Mouse (Mus musculus) layer of hippocampus, postnatal 36 days (tissue): ENCODE data around the gene Txndc16. TPM values are rescaled to one million over a fixed set of nuclear protein-coding genes. Genes with fewer than 3 reads are reported as not detected.

Experiments used
- DNase-seq, 2 experiments: peaks; one replicate each; pipeline ENCODE4 v3.0.0; 2022
- total RNA-seq, 2 experiments: library from RNA; stranded (reverse); gene quantifications; 2 replicates each; pipeline ENCODE4 v1.2.3; 2021

Txndc16 gene
- total RNA-seq, result 10 to 100 TPM; 56.6 to 59.7 TPM

DNA sequence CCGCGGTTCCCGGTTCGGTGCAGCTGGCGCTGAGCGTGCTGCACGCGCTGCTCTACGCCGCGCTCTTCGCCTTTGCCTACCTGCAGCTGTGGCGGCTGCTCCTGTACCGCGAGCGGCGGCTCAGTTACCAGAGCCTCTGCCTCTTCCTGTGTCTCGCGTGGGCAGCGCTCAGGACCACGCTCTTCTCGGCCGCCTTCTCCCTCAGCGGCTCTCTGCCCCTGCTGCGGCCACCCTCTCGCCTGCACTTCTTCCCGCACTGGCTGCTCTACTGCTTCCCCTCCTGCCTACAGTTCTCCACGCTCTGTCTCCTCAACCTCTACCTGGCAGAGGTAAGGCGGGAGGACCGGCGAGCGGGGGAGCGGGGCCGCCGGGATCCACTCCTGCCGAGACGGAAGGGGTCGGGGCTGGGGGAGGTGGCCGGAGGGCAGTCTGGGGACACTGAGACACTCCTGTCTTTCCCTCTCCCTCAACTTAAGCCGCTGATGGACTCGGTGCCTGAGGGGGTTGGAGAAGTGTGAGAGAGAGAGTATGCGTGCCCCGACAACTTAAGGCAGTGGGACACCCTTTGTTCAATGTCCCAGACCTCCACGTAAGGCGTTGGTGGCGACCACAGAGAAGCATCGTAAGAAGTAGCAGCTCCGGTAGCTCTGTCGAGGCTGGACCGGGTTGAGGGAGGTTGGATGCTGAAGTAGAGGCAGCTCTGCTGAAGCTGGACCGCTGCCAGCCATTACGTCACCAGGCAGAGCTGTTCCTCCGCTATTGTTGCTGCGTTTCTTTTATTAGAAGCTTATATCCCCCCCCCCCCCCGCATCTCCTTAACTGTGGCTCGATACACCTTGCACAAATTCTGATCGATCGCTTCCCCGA, at the start of gene Txndc16:
TSS of gene Txndc16 (minus strand) at position 239 of the 867 bp plus-strand sequence.
- peak; percentile 75 to 82 for DNase-seq

DNA sequence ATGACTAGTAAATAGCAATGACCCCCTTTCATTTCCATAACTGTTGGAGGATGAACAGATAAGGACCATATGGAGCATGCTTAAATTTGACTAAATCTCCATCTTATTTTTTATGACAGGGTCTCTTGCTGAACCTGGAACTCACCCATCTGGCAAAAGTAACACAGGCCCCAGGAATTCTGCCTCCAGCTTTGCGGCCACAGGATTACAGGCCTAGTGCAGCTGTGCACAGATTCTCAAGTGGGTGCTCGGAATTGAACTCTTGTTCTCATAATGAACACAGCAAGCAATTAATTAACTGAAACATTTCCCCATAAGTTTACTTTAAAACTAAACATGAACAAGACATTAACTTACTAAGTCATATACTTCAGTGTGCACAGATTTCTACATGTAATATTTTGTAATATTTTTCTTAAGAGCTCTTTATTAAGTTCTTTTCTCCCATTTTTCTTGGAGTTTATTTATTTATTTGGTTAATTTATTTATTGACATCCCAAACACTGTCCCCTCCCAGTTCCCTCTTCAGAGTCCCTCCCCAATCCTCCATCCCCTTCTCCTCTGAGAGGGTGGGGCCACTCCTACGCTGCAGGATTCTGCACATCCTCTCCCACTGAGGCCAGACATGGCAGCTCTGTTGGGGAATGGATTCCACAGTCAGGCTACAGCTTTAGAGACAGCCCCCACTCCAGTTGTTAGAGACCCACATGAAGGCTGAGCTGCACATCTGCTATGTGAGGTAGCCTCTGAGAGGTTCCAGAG, 43.9 kb upstream of the Txndc16 start:
- no peak for DNase-seq

DNA sequence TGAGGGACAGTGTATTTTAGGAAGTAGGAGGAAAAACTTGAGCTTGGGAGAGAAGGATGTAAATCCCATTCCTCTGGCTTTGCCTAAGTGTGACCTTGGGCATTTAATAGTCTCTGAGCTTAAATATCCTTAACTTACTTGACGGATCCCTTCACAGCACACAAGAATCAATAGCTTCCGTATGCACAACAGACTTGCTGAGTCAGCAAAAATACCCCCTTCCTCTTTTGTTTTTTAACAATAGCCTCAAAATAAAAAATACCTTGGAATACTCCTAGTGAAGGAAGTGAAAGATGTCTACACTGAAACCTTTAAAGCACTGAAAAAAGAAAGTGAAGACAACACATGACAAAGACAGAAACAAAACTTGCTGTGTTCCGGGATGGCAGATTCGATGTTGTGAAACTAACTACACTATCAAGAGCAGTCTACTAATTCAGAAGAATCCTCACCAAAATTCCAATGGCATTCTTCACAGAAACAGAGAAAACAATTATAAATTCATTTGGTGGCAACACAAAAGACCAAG, 31.5 kb upstream of the Txndc16 start:
- DNase-seq, result no peak

DNA sequence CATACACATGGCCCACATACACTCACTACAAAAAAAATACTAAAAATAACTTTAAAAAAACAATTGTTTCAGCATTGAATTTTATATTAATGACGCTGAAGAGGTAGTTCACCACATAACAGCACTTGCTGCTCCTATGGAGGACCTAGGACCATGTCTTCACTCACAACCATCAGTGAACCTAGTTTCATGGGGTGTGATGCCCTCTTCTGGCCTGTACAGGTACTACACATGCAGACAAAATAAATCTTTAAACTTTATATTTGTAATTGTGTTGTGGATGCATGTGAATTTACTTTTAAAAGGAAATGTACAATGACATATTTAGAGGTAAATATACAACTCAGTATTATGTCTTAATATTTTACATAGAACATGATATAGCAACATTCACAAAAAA, 21.5 kb upstream of the Txndc16 start:
- DNase-seq, result no peak

DNA sequence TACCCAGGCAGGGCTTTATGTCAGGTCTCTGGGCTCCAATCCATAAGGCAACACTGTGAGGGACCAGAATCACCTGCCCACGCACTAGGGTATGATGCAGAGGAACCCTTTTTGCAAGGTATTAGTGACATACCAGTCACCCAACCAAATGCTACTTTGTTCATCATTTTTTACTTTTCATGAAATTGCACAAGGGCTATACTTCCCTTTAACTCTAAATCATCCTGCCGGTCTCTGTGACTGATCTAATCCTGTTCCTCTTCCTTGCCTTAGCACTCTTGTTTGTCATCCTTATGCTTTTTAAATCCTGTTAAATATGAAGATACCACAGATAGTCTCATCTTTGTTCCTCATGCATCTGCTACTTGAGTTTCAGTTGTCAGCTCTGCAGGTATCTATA, 18.9 kb upstream of the Txndc16 start:
- DNase-seq, result no peak

DNA sequence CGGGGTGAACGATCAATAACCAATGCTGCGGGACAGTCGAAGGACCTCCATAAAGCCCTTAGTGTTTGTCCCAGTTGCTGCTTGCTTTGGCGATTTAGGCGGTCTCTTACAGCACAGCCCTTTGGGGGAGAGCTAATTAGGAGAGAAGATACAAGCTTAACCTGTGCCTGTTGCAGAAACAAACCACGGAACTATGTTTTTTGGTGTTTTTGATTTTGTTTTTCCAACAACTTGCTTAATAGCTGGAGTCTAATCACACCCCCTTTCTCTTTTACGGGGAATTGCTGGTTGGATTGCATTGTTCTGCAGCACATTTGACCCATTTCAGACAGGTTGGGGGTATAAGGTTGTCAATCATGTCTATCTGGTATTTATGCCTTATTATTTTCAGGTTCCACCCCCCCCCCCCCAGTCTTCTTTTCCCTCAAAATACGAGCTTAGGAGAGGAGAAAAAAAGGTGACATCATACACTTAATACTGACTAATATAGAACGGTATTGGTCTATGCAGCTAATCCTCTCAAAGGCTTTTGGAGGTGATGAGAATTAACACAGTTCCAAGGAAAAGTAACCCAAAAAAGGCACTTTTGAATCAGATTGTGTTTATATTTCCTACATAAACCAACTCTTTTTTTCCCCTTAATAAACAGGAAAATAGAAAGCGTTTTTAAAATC, 966 bp upstream of the Txndc16 start:
- no peak for DNase-seq

DNA sequence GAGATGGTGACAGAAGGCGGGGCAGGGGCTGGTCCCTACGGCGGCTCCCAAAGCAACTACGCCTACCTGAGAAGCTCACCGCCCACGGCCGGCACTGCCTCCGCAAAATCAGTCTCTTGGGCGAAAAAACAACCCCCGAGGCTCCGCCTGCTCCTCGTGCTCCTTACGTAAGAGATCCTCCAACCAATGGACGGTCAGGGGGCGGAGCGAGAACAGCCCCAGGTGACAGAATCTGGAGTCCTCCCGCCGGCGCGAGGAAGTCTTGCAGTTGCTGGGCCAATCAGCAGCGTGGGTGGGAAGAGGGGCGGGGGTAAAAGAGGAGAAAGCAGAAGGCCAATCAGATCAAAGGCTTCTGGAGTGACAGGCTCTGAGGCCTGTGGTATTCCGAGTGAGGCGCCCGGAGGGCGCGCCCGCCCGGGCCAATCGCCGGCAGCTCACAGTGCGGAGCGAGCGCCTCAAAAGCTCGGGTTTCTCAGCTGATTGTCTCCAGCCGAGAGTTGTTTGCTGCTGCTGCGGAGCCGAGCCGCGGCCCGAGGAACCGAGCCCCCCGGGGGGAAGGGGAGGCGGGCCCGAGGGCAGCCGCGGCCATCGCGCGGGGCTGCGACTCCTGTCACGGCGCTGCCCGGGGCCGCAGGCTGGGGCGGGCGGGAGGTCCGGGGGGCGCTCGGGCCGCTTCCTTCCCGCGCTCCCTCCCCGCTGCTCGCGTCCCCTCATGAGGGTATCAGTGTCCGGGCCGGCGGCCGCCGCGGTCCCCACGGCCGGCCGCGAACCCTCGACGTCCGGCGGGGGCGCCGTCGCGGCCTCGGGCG, 643 bp downstream of the Txndc16 start, which contains the start of gene Gpr137c:
TSS of gene Gpr137c (plus strand) at position 437 of the 809 bp plus-strand sequence.
- DNase-seq, result peak; percentile 97 to 99

DNA sequence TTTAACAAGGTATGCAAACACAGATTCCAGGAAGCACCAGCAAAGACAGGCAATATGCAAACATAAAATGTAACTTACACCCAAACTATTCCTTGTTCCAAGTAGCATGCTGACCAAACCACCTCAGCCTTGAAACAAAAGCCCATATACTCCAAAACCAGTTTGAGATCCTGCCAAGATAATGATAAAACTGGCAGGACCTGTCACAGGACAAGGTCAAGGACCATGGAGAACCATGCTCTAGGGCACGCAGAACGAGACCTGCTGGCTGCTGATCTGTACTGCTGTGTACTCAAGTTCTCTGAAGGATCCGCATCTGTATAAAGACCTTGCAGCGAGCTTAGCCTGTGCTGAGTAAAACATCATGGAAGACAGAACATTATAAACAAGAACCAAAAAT, 2.4 kb downstream of the Txndc16 start:
- no peak for DNase-seq

DNA sequence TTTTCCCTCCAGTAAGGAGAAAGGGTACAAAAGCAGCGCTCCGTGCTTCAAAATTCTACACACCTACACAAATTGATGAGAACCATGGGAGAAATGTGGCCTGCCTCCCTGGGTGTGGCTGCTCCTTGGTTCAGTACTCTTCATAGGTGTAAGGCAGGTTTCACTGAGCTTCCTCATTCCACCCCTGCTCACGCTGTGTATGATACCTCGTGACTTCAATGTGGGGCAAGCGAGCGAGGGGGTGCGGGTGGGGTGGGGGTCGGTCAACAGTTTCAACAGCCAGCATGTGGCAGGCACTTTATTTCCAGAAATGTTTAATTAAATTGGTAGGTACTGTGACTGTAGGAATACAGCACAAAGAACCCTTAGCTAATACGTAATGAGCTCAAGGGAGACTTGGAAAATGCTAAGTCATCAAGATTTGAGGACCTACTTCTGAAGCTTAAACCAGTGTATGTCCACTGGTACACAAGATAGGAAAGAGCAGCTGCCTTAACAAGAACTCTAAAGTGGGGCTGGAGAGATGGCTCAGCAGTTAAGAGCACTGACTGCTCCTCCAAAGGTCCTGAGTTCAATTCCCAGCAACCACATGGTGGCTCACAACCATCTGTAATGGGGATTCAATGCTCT, 3.3 kb downstream of the Txndc16 start:
- no peak for DNase-seq

DNA sequence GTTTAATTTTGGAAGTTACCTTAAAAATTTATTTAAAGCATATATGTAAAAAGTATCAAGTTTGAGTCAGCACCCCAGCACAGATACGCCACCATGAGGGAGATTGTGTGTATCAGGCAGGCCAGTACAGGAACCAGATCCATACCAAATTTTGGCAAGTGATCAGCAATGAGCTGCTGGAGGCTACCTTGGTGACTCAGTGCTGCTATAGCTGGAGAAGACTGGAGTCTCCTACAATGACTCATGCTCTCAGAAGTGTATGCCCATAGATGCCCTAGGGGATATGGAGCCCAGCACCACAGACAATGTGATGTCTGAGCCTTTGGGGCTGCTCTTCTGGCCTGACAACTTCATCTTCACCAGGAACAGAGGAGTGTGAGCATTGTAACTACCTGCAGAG, 8.7 kb downstream of the Txndc16 start:
- no peak for DNase-seq

DNA sequence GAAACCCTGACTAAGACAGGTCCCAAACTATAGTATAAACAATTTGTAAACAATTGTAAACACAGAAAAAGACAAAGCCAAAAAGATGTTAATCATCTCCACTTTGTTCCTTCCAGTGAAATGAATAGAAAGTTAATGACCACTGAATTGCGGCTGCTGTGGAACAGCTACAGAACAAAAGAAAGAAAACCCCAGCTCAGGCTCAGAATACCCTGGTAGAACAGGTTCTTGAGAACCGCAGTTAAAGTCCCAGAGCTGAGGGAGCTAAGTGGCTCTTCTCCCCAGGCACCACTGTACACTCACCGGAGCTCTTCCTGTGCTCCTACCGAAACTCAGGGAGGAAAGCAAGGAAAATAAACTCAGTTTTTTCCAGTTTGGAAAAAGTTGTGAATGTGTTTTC, 9.4 kb downstream of the Txndc16 start:
- DNase-seq, result no peak

DNA sequence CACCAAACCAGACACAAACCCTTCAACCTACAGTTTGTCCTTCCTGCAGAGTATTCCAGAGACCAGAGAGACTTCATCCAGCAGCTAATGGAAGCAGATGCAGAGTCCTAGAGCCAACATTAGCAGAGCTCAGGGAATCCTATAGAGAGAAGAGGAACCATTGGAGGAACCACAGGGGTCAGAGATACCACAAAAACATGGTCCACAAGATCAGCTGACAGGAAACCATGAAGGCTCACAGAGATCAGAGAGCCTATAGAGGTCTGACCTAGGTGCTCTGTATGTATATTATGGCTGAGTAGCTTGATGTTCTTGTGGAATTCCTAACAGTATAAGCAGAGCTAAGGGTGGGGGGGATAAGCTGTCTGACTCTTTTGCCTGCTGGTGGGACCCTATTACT, 19.5 kb downstream of the Txndc16 start:
- DNase-seq, result no peak

DNA sequence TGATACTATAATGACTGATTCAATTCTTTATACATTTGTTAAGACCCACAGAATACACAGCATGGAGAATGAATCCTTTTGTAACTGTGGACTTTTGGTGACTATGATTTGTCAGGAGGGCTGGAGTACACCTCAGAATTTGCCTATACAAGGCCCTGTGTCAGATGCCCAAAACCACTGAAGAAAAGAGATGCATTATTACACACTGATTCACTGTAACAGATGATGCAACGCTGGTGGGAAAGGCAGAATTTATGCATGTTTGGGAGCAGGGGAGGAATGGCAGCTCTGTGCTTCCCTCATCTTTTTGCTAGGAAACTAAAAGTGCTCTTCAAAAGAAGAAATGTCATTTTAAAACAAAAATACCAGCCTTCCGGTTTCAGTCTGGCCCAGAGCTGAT, 29.1 kb downstream of the Txndc16 start:
- DNase-seq, result no peak

DNA sequence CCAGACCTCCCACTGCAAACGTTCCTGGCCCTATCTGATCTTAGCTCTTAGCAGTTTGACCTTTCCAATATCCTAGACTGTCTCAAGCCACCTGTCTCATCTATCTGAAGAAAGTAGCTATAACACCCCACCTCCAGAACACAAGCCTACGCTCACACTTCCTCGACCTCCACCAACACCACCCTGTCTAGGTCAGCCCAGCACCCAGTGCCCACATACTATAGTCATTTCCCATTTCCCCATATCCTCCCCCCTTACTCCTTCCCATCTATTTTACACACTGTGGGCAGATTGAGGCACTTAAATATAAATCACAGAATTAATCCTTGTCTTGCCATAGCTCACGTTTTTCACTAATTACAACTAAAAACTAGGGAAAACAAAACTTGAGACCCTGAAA, 38.5 kb downstream of the Txndc16 start:
- DNase-seq, result no peak

DNA sequence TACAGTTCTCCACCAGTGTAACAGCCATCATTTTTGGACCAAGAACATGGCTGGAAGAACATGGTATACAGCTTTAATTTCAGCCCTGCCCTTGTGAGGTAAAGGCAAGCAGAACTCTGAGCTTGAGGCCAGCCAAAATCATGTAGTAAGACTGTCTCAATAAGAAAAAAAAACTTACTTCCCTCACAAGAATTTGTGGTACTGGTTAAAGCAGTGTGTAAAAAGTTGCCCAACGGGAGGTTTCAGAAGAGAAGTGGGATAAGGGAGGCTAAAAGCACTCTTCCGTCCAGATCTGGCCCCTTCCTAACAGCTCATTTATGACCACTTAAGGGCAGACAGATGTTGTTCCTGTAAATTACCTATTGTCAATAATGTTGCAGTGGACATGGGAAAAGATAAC, 40.5 kb downstream of the Txndc16 start:
- DNase-seq, result no peak

DNA sequence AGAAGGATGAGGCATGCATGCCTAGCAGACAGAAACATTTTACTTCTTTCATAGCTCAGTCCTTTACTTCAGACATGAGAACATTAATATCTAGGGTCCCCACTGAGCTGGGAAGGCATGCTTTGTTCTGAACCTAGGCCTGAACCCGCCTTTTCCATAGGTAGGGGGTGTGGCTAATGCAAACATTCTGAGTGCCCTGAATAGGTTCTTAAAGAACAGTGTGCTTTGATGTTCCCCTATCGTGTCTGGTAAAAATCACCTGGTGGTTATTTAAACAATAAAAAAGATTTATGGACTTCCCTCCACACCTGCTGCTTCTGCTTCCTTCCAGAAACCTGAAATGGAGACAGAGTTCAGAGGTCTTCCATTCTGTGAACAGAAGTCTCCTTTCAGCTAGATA, 40.9 kb downstream of the Txndc16 start:
- DNase-seq, result no peak

DNA sequence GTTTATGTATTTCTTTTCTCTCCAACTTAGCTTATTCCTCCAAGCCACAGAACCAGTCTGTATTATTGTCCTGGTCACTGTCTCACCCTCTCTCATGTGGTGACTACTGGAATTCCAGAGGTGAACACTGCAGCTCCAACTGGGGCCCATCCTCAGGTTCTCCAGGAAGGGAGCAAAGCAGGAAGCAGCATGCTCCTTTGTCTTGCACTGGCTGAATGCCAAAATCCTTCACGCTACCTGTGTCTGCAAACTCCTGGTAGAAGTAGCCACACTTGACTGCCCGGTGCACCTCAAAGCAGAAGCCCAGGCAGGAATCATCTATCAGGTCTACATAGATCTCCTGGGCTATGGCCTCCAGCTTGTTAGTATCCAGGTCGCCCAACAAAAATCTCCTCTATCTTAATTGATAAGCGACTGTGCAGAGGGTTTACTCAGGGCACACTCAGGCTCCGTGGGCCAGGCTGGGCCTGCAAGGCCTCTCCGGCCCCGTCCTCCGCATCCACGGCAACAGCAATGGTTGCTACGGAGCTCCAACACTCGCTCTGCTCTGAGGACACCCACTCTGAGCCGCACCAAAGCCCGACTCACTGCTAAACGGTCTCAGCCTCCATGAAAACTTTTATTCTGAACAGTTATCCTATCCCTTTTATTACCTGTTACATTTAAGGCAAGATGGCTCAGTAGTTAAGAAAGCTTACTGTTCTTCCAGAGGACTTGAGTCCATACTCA, 45.0 kb downstream of the Txndc16 start:
- DNase-seq, result no peak

DNA sequence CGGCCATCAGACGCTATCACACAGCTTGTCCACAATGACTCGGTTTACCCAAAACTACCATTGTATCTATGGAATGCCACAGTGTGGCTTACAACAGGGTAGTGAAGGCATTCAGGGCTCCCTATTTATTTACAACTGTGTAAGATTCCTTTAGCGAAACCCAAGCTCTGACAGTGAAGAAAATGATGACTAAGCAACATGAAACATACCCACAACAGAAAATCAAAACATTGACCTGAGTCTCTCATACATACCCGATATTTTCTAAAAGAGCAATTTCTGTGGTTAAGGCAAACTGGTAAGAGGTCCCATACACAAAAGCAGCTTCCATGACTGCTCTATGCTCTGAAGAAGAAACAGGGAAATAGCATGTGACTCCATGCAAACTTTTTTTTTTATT, 47.9 kb downstream of the Txndc16 start:
- no peak for DNase-seq

DNA sequence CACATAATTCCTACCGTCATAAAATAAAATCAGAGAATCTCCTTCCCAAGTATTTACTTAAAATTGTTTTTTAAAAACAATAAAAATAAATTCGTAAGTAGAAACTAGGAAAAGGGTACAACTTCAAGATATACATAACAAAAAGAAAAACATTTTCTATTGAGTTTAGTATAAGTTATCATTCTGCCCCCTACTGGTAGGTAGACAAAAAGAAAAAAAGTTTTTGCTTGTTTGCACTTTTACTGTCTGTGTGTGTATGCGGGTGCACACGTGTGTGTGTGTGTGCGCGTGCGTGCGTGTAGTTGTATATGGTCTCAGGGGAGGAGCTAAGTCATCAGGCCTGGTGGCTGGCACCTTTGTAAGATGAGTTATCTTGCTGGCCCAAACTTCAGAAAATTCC, 52.8 kb downstream of the Txndc16 start:
- no peak for DNase-seq

DNA sequence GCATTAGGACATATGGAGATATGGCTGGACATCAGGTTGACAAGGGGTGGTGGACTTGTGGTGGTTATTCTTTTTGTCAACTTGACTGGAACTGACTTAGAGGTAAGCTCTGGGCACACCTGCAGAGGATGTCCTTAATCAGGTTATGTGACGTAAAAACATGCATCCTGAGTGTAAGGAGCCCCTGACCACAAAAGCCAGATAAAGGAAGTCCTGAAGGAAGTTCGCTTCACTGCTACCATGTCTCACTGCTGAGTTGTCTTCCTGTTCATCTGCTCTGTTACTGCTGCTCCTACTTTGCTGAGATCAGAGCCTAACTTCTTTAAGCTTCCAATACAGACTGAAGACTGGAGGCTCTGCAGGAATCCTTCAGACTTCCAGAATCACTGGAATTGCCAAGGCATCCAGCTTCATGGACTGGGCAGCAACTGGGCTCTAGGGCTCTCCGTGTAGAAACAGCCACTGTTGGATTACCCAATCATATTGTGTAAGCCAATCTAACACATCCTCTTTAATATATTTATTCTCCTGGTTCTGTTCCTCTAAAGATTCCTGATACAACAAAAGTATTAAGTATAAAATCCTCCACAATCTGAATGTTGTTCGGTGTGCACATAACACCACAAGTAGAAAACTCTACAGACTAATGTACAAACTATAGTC, 64.5 kb downstream of the Txndc16 start:
- no peak for DNase-seq
